Mouse (Mus musculus) heart, embryonic 10.5 days (tissue): ENCODE measurements around the gene Omt2b. TPM values are rescaled to one million over a fixed set of nuclear protein-coding genes. Genes with fewer than 3 reads are reported as not detected.
"Not testable (repeated sequence)": the region's sequence is repeated elsewhere in the genome, so short reads cannot be mapped to it uniquely, and the experiment has no call there.

ENCODE experiments used
- DNase-seq: peaks from one replicate; pipeline ENCODE4 v3.0.0-alpha.2; 2017; ENCODE audit warnings: low spot score
- H3K27ac ChIP-seq: fragments of 300-500 bp; sonication (generic); 2 replicates; pipeline ENCODE4 v1.5.1; 2016; ENCODE audit warnings: mild to moderate bottlenecking
- H3K27me3 ChIP-seq: fragments of 300-500 bp; sonication (generic); 2 replicates; pipeline ENCODE4 v1.6.1; 2016; ENCODE audit warnings: mild to moderate bottlenecking; ENCODE audit not compliant: poor library complexity, insufficient read depth, severe bottlenecking
- H3K36me3 ChIP-seq: fragments of 300-500 bp; sonication (generic); 2 replicates; pipeline ENCODE4 v1.6.1; 2016; ENCODE audit warnings: mild to moderate bottlenecking, moderate library complexity
- H3K4me1 ChIP-seq: fragments of 300-500 bp; sonication (generic); 2 replicates; pipeline ENCODE4 v1.6.1; 2016; ENCODE audit warnings: mild to moderate bottlenecking
- H3K4me3 ChIP-seq: fragments of 300-500 bp; sonication (generic); 2 replicates; pipeline ENCODE4 v1.5.1; 2016; ENCODE audit warnings: mild to moderate bottlenecking, moderate library complexity
- H3K9me3 ChIP-seq: fragments of 300-500 bp; sonication (generic); 2 replicates; pipeline ENCODE4 v1.6.1; 2016; ENCODE audit warnings: mild to moderate bottlenecking, moderate library complexity
- WGBS: fragments of 180-500 bp; shearing (Covaris S2); methylation state at CpG from one replicate; pipeline ENCODE4 v1.1.7; 2016; 5-methylcytosine and 5-hydroxymethylcytosine counted together
- polyA plus RNA-seq: library from polyadenylated mRNA; unstranded; fragments of >200 nt; fragmentation: Nextera tagmentation; extraction: Ambion mirVana; gene quantifications from 2 replicates; pipeline ENCODE4 v1.2.1, GENCODE M21; 2016

The Omt2b gene
- not detected in 2 replicates for polyA plus RNA-seq

GRCm38 (mm10) chr9:78327289-78327688 is at the start of gene Omt2b:
Omt2b (plus strand) TSS chr9:78327589.
- WGBS: 59% methylated on average over 1 of the region's 1 CpGs
- H3K27ac ChIP-seq, H3K27me3 ChIP-seq, H3K9me3 ChIP-seq, H3K4me1 ChIP-seq, H3K4me3 ChIP-seq, DNase-seq, H3K36me3 ChIP-seq: not testable (repeated sequence)

- not testable (repeated sequence) for H3K36me3 ChIP-seq, H3K27me3 ChIP-seq, H3K4me1 ChIP-seq, H3K27ac ChIP-seq, DNase-seq, H3K4me3 ChIP-seq, H3K9me3 ChIP-seq
- WGBS: 77% methylated on average over 4 of the region's 4 CpGs
Observed at GRCm38 (mm10) chr9:78282002-78282711, 45.2 kb upstream of the Omt2b start.

- H3K36me3 ChIP-seq, H3K4me3 ChIP-seq, H3K27me3 ChIP-seq, H3K27ac ChIP-seq, H3K9me3 ChIP-seq, DNase-seq, H3K4me1 ChIP-seq: not testable (repeated sequence)
- WGBS: 52% methylated on average over 1 of the region's 1 CpGs
Observed at GRCm38 (mm10) chr9:78289063-78289462, 38.3 kb upstream of the Omt2b start.

GRCm38 (mm10) chr9:78289723-78290122 is 37.7 kb upstream of the Omt2b start, which contains the start of gene Gm10639:
Gm10639 (plus strand) TSS chr9:78289923.
- H3K36me3 ChIP-seq, DNase-seq, H3K27ac ChIP-seq, H3K4me3 ChIP-seq, H3K27me3 ChIP-seq, H3K4me1 ChIP-seq, H3K9me3 ChIP-seq: not testable (repeated sequence)
- WGBS: 80% methylated on average over 3 of the region's 3 CpGs

GRCm38 (mm10) chr9:78292462-78292861 is 34.9 kb upstream of the Omt2b start:
- not testable (repeated sequence) for DNase-seq, H3K9me3 ChIP-seq, H3K4me1 ChIP-seq, H3K27me3 ChIP-seq, H3K4me3 ChIP-seq, H3K36me3 ChIP-seq, H3K27ac ChIP-seq
- 82% methylated on average over 8 of the region's 8 CpGs for WGBS

- H3K4me3 ChIP-seq, DNase-seq: not testable (repeated sequence)
- 67% methylated on average over 1 of the region's 1 CpGs for WGBS
Observed at GRCm38 (mm10) chr9:78293683-78294082, 33.7 kb upstream of the Omt2b start.

GRCm38 (mm10) chr9:78294781-78295180 is 32.6 kb upstream of the Omt2b start:
- H3K9me3 ChIP-seq, H3K27me3 ChIP-seq, H3K4me1 ChIP-seq, H3K27ac ChIP-seq, DNase-seq, H3K36me3 ChIP-seq, H3K4me3 ChIP-seq: not testable (repeated sequence)
- WGBS: 79% methylated on average over 7 of the region's 7 CpGs

More at GRCm38 (mm10) chr9:78293683-78294082, 33.7 kb upstream of the Omt2b start:
- H3K36me3 ChIP-seq, H3K9me3 ChIP-seq, H3K27me3 ChIP-seq, H3K27ac ChIP-seq, H3K4me1 ChIP-seq: not testable (repeated sequence)

GRCm38 (mm10) chr9:78296089-78296488 is 31.3 kb upstream of the Omt2b start:
- H3K36me3 ChIP-seq, H3K27me3 ChIP-seq, H3K27ac ChIP-seq, H3K9me3 ChIP-seq, H3K4me3 ChIP-seq, H3K4me1 ChIP-seq: not testable (repeated sequence)
- peak; percentile 79 for DNase-seq
- 11% methylated on average over 6 of the region's 6 CpGs for WGBS

GRCm38 (mm10) chr9:78298232-78298631 is 29.2 kb upstream of the Omt2b start:
- Histone ChIP-seq H3K27ac (no peak overlapping the region), H3K36me3 (no peaks in the 10 kb centered on the region), H3K9me3 (no peaks in the 10 kb centered on the region), H3K4me3 (no peak overlapping the region), H3K27me3 (no peaks in the 10 kb centered on the region), H3K4me1 (no peaks in the 10 kb centered on the region)
- DNase-seq: no peak
- WGBS: 84% methylated on average over 1 of the region's 1 CpGs

GRCm38 (mm10) chr9:78299143-78299542 is 28.2 kb upstream of the Omt2b start:
- H3K27me3 ChIP-seq, H3K9me3 ChIP-seq, DNase-seq, H3K36me3 ChIP-seq, H3K27ac ChIP-seq, H3K4me3 ChIP-seq, H3K4me1 ChIP-seq: not testable (repeated sequence)
- 60% methylated on average over 1 of the region's 1 CpGs for WGBS

- not testable (repeated sequence) for DNase-seq, H3K36me3 ChIP-seq, H3K27ac ChIP-seq, H3K4me1 ChIP-seq, H3K9me3 ChIP-seq, H3K4me3 ChIP-seq, H3K27me3 ChIP-seq
- WGBS: 75% methylated on average over 3 of the region's 3 CpGs
Observed at GRCm38 (mm10) chr9:78308122-78308521, 19.3 kb upstream of the Omt2b start.

- DNase-seq: no peak
- H3K4me1 ChIP-seq: no peaks in the 10 kb centered on the region
- H3K36me3 ChIP-seq: no peaks in the 10 kb centered on the region
- H3K9me3 ChIP-seq: no peaks in the 10 kb centered on the region
- WGBS: 67% methylated on average over 2 of the region's 2 CpGs
- H3K27ac ChIP-seq: no peak within 1 kb of the TSS
- no peaks in the 10 kb centered on the region for H3K27me3 ChIP-seq
- no peak within 1 kb of the TSS for H3K4me3 ChIP-seq
Observed at GRCm38 (mm10) chr9:78314696-78315095, 12.7 kb upstream of the Omt2b start, which contains the start of gene Omt2a. Omt2a (minus strand) TSS chr9:78314796.

- WGBS: 48% methylated on average over 1 of the region's 1 CpGs
- no peaks in the 10 kb centered on the region for H3K4me1 ChIP-seq
- no peaks in the 10 kb centered on the region for H3K9me3 ChIP-seq
- no peaks in the 10 kb centered on the region for H3K36me3 ChIP-seq
- peaks cover 5% of the 10 kb centered on the region; the same call in 1 of the 2 replicates for H3K27me3 ChIP-seq
- no peak for DNase-seq
- H3K4me3 ChIP-seq: no peak overlapping the region
- H3K27ac ChIP-seq: no peak overlapping the region
Observed at GRCm38 (mm10) chr9:78319499-78319898, 7.9 kb upstream of the Omt2b start.

GRCm38 (mm10) chr9:78337050-78337449 is 9.7 kb downstream of the Omt2b start:
- H3K27ac ChIP-seq, H3K4me1 ChIP-seq: not testable (repeated sequence)
- DNase-seq: peak; percentile 77

More at GRCm38 (mm10) chr9:78337050-78337449, 9.7 kb downstream of the Omt2b start:
- H3K4me3 ChIP-seq, H3K9me3 ChIP-seq, H3K36me3 ChIP-seq, H3K27me3 ChIP-seq: not testable (repeated sequence)
